Mouse (Mus musculus) bone marrow macrophage, adult 2 months (primary cell): ENCODE measurements around the gene Rbpjl.

Experiments used
- CTCF ChIP-seq: IDR thresholded peaks from 2 replicates; pipeline ENCODE4 v1.5.1; 2012; ENCODE audit warnings: low read depth, mild to moderate bottlenecking, low read length, moderate library complexity
- POLR2A ChIP-seq: IDR thresholded peaks from 2 replicates; pipeline ENCODE4 v1.6.1; 2012; ENCODE audit warnings: mild to moderate bottlenecking, low read depth, low read length, borderline replicate concordance

- no peak for TF ChIP-seq POLR2A
- TF ChIP-seq CTCF: no peak
Observed at GRCm38 (mm10) chr2:164360974-164361657, 41.8 kb upstream of the Rbpjl start.
